Mouse (Mus musculus): ENCODE measurements around the gene Hist1h4d. TPM values are rescaled to one million over a fixed set of nuclear protein-coding genes. Genes with fewer than 3 reads are reported as not detected.
"Not testable (repeated sequence)": the region's sequence is repeated elsewhere in the genome, so short reads cannot be mapped to it uniquely, and the experiment has no call there.

The Hist1h4d gene
- polyA plus RNA-seq, 1 experiment from 2014 or later = 49.1 TPM

DNA sequence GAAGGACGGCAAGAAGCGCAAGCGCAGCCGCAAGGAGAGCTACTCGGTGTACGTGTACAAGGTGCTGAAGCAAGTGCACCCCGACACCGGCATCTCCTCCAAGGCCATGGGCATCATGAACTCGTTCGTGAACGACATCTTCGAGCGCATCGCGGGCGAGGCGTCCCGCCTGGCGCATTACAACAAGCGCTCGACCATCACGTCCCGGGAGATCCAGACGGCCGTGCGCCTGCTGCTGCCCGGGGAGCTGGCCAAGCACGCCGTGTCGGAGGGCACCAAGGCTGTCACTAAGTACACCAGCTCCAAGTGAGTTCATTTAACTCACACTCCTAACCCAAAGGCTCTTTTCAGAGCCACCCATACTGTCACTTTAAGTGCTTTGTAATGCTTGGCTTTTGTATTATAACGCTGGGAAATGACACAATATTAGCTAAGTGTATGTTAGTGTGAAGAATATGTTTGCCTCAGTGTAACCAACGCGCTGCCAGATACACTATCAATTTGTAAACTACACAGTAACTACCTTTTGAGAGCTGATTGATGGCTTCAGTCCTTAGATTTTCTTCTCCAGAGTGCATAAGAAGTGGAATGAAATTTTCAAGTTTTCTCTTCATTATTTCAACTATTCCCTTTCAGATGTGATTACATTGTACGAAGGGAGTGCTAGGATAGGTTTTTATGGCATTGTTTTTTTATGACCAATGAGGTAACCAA, 9.7 kb upstream of the Hist1h4d start:
- Histone ChIP-seq H3K9ac (ENCODE audit: low read length) (peak overlapping the region; percentile 76), H3K4me1 (ENCODE audit: control insufficient read depth, insufficient read depth, low read length) (peaks cover 23% of the 10 kb centered on the region), H3K4me3 (ENCODE audit: low read length) (peak overlapping the region; percentile 59), H3K4me2 (ENCODE audit: low read depth, low read length) (peak overlapping the region; percentile 77), H3K27ac (ENCODE audit: low read length) (peak overlapping the region; percentile 96)
- H3K9me3 ChIP-seq (replicated peaks; ENCODE audit: control insufficient read depth, low read length); H3K27me3 ChIP-seq (ENCODE audit: control insufficient read depth, insufficient read depth, low read length); ATAC-seq (replicated peaks; ENCODE audit: extremely low read depth, insufficient read depth, low FRiP score); H3K36me3 ChIP-seq (ENCODE audit: control insufficient read depth, insufficient read depth): not testable (repeated sequence)
- WGBS = under 1% methylated on average over 10 of the region's 34 CpGs

DNA sequence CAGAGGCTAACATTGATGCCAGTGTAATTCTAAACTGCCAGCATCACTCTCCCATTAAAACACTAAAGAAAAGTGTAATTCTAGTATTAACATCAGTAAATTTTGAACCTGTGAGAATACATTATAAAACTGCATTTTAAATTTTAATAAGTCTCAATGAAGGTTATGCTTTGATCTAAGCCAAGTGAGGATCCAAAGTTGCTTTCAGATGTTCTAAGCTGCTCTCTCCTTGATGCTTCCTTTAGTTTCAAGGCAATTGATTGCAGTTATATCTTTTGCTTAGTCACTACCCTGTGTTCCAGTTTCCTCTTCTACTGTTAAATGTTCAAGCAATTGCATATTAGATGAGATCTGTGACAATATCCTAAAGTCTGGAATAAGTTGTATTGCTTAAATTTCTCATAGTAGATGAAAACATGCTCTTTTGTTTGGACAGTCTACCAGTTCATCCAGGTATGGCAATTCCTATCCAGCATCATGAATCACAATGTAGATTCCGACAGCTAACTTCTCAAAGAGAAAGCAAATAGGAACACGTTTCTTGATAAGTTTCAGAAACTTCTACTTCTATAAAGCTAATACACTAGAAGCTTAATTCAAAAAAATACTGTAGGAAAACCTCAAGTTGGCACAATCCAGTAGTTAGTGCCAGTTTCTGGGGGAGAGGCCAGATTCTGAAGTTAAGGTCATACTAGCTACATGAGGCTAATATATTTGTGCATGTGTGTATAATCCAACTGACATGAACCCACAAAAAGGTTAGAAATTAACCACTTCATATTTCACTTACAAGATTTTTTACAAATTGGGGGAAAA, 9.0 kb upstream of the Hist1h4d start:
- H3K4me2 ChIP-seq (ENCODE audit: low read depth, low read length) = peak overlapping the region; percentile 77
- H3K4me1 ChIP-seq (ENCODE audit: control insufficient read depth, insufficient read depth, low read length) = peaks cover 30% of the 10 kb centered on the region
- no peaks in the 10 kb centered on the region for H3K36me3 ChIP-seq (ENCODE audit: control insufficient read depth, insufficient read depth)
- no peak for ATAC-seq (replicated peaks; ENCODE audit: extremely low read depth, insufficient read depth, low FRiP score)
- 36% methylated on average over 2 of the region's 2 CpGs for WGBS
- H3K9ac ChIP-seq (ENCODE audit: low read length) = peak overlapping the region; percentile 76
- H3K4me3 ChIP-seq (ENCODE audit: low read length) = peak overlapping the region; percentile 59
- no peaks in the 10 kb centered on the region for H3K27me3 ChIP-seq (ENCODE audit: control insufficient read depth, insufficient read depth, low read length)
- H3K27ac ChIP-seq (ENCODE audit: low read length) = peak overlapping the region; percentile 96
- H3K9me3 ChIP-seq (replicated peaks; ENCODE audit: control insufficient read depth, low read length) = no peaks in the 10 kb centered on the region

DNA sequence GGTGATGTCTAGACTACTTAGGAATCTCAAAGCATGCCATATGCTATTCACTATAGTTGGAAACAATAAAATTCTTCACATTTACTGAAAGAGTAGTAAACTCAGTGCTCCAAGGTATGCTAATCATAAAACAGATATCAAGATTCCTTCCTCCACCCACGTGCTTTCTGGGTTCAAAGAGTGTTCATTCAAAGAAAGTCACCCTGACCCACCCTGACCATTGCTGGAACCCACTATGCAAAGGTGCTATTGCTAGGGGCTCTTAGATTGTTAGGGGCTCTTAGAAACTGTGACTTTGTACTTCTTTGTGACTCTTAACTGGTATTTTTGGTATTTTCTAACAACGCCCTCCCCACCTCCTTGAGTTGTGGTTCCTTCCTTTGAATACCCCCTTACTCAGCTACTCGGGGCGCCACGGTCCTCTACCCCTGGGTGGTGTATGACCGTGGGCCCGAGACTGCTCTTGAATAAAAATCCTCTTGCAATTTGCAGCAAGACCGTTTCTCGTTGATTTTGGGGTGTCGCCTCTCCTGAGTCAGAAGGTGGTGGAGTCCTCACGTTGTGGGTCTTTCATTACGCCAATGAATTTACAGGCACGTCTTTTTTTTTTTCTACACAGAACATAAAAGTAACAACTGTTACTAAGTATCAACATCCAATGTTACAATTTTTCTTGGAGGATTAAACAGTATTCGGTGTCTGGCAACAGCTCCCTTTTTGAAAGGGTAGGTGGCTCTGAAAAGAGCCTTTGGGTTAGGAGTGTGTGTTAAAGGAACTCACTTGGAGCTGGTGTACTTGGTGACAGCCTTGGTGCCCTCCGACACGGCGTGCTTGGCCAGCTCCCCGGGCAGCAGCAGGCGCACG, 8.1 kb upstream of the Hist1h4d start:
- Histone ChIP-seq H3K9ac (ENCODE audit: low read length) (peak overlapping the region; percentile 76), H3K4me1 (ENCODE audit: control insufficient read depth, insufficient read depth, low read length) (peaks cover 30% of the 10 kb centered on the region), H3K4me3 (ENCODE audit: low read length) (peak overlapping the region; percentile 47), H3K4me2 (ENCODE audit: low read depth, low read length) (peak overlapping the region; percentile 77), H3K27ac (ENCODE audit: low read length) (peak overlapping the region; percentile 83)
- not testable (repeated sequence) for H3K36me3 ChIP-seq (ENCODE audit: control insufficient read depth, insufficient read depth); H3K27me3 ChIP-seq (ENCODE audit: control insufficient read depth, insufficient read depth, low read length); ATAC-seq (replicated peaks; ENCODE audit: extremely low read depth, insufficient read depth, low FRiP score); H3K9me3 ChIP-seq (replicated peaks; ENCODE audit: control insufficient read depth, low read length)
- 16% methylated on average over 18 of the region's 20 CpGs for WGBS

DNA sequence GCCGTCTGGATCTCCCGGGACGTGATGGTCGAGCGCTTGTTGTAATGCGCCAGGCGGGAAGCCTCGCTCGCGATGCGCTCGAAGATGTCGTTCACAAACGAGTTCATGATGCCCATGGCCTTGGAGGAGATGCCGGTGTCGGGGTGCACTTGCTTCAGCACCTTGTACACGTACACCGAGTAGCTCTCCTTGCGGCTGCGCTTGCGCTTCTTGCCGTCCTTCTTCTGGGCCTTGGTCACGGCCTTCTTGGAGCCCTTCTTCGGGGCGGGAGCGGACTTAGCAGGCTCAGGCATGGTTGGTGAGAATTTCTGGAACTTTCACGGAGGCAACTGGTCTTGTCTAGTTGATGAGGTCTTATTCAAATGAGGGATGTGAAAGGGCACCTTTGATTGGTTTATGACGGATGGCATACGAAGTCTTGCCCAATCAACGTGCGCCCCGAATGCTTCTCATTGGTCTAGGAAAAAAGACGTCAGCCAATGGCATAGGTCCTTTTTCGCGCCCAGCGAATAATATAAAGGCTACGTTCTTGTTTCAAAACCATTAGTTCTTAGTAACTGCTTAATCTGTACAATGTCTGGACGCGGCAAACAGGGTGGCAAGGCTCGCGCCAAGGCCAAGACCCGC, 7.4 kb upstream of the Hist1h4d start, which contains the start of the genes Hist1h2bf and Hist1h2ad:
Gene Hist1h2bf (minus strand): TSS at position 299 of the 627 bp plus-strand sequence.
Gene Hist1h2ad (plus strand): TSS at position 484 of the 627 bp plus-strand sequence.
- not testable (repeated sequence) for H3K9me3 ChIP-seq (replicated peaks; ENCODE audit: control insufficient read depth, low read length); H3K36me3 ChIP-seq (ENCODE audit: control insufficient read depth, insufficient read depth); H3K27me3 ChIP-seq (ENCODE audit: control insufficient read depth, insufficient read depth, low read length)
- peaks cover 30% of the 10 kb centered on the region for H3K4me1 ChIP-seq (ENCODE audit: control insufficient read depth, insufficient read depth, low read length)
- H3K4me2 ChIP-seq (ENCODE audit: low read depth, low read length) = peak within 1 kb of the TSS; percentile 77
- peak within 1 kb of the TSS; percentile 83 for H3K27ac ChIP-seq (ENCODE audit: low read length)
- 2% methylated on average over 26 of the region's 42 CpGs for WGBS
- H3K9ac ChIP-seq (ENCODE audit: low read length) = peak within 1 kb of the TSS; percentile 76
- peak; percentile 84 for ATAC-seq (replicated peaks; ENCODE audit: extremely low read depth, insufficient read depth, low FRiP score)
- peak within 1 kb of the TSS; percentile 47 for H3K4me3 ChIP-seq (ENCODE audit: low read length)

DNA sequence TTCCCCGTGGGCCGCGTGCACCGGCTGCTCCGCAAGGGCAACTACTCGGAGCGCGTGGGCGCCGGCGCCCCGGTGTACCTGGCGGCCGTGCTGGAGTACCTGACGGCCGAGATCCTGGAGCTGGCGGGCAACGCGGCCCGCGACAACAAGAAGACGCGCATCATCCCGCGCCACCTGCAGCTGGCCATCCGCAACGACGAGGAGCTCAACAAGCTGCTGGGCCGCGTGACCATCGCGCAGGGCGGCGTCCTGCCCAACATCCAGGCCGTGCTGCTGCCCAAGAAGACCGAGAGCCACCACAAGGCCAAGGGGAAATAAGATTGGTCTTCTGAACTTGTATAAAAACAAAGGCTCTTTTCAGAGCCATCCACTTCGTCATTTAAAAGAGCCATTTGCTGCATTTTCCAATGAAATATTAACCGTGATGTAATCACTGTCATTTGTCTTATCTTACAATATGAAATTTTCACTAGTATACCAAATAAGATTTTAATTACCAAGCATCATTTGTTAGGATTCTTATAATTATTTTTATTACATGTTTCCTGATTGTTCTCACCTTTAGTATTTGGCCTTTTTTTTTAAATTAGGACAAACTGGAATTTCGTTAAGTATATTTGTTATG, 6.7 kb upstream of the Hist1h4d start:
- H3K36me3 ChIP-seq (ENCODE audit: control insufficient read depth, insufficient read depth); H3K27me3 ChIP-seq (ENCODE audit: control insufficient read depth, insufficient read depth, low read length); ATAC-seq (replicated peaks; ENCODE audit: extremely low read depth, insufficient read depth, low FRiP score); H3K9me3 ChIP-seq (replicated peaks; ENCODE audit: control insufficient read depth, low read length): not testable (repeated sequence)
- peak overlapping the region; percentile 41 for H3K4me3 ChIP-seq (ENCODE audit: low read length)
- H3K4me2 ChIP-seq (ENCODE audit: low read depth, low read length) = peak overlapping the region; percentile 77
- H3K9ac ChIP-seq (ENCODE audit: low read length) = peak overlapping the region; percentile 57; the same call in 1 of the 2 replicates
- WGBS = 3% methylated on average over 8 of the region's 39 CpGs
- H3K27ac ChIP-seq (ENCODE audit: low read length) = peak overlapping the region; percentile 83
- H3K4me1 ChIP-seq (ENCODE audit: control insufficient read depth, insufficient read depth, low read length) = peaks cover 30% of the 10 kb centered on the region

DNA sequence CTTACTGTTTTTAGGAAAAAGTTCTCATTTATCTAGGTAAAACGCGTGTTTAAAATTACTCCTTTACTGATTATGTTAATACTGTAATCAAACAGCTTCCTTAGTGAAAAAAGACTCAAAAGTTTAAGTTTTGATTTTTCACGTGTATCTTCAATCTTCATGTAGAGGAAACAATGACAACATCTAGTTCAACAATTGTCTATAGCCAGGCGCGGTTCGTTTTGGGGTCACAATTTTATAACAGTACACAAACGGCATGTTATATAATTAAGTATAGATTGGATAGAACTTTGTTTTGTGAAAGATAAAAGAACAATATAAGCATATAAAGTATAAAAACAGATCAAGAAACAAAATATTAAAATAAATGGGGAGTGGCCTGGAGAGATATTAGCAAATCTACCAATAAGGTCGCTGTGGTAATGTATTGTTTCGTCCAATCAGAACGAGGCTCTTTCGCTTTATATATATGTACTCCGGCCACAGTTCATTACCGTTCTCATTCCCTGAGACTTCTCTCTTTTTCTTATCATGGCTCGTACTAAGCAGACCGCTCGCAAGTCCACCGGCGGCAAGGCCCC, 6.0 kb upstream of the Hist1h4d start, which contains the start of gene Hist1h3d:
Gene Hist1h3d (plus strand): TSS at position 493 of the 581 bp plus-strand sequence.
- H3K4me3 ChIP-seq (ENCODE audit: low read length) = peak within 1 kb of the TSS; percentile 52
- H3K9me3 ChIP-seq (replicated peaks; ENCODE audit: control insufficient read depth, low read length) = no peaks in the 10 kb centered on the region
- WGBS = 2% methylated on average over 17 of the region's 18 CpGs
- peaks cover 26% of the 10 kb centered on the region for H3K4me1 ChIP-seq (ENCODE audit: control insufficient read depth, insufficient read depth, low read length)
- no peaks in the 10 kb centered on the region for H3K27me3 ChIP-seq (ENCODE audit: control insufficient read depth, insufficient read depth, low read length)
- peak; percentile 37 for ATAC-seq (replicated peaks; ENCODE audit: extremely low read depth, insufficient read depth, low FRiP score)
- H3K36me3 ChIP-seq (ENCODE audit: control insufficient read depth, insufficient read depth) = no peaks in the 10 kb centered on the region
- peak within 1 kb of the TSS; percentile 82 for H3K27ac ChIP-seq (ENCODE audit: low read length)
- H3K4me2 ChIP-seq (ENCODE audit: low read depth, low read length) = peak within 1 kb of the TSS; percentile 62
- H3K9ac ChIP-seq (ENCODE audit: low read length) = peak within 1 kb of the TSS; percentile 72

DNA sequence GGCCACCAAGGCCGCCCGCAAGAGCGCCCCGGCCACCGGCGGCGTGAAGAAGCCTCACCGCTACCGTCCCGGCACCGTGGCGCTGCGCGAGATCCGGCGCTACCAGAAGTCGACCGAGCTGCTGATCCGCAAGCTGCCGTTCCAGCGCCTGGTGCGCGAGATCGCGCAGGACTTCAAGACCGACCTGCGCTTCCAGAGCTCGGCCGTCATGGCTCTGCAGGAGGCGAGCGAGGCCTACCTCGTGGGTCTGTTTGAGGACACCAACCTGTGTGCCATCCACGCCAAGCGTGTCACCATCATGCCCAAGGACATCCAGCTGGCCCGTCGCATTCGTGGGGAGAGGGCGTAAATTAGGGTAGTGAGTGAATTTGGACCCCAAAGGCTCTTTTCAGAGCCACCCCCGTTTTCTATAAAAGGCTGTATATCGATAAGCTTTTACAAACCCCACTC, 5.5 kb upstream of the Hist1h4d start:
- peak overlapping the region; percentile 52 for H3K4me3 ChIP-seq (ENCODE audit: low read length)
- not testable (repeated sequence) for H3K36me3 ChIP-seq (ENCODE audit: control insufficient read depth, insufficient read depth); ATAC-seq (replicated peaks; ENCODE audit: extremely low read depth, insufficient read depth, low FRiP score); H3K27me3 ChIP-seq (ENCODE audit: control insufficient read depth, insufficient read depth, low read length); H3K9me3 ChIP-seq (replicated peaks; ENCODE audit: control insufficient read depth, low read length)
- H3K9ac ChIP-seq (ENCODE audit: low read length) = peak overlapping the region; percentile 72
- 2% methylated on average over 13 of the region's 40 CpGs for WGBS
- H3K4me1 ChIP-seq (ENCODE audit: control insufficient read depth, insufficient read depth, low read length) = peaks cover 26% of the 10 kb centered on the region
- H3K27ac ChIP-seq (ENCODE audit: low read length) = peak overlapping the region; percentile 66
- H3K4me2 ChIP-seq (ENCODE audit: low read depth, low read length) = peak overlapping the region; percentile 62
